12 mouse cellular contexts compared by ENCODE assay signal in genomic region chrX:162266769-162267168, GRCm38 (mm10).
DNase-seq lines count a peak whose midpoint lies in the region; ATAC-seq and TF ChIP-seq lines count a peak whose summit lies in the region.
"Had no signal": no experiment of that assay in that cellular context is flagged by ENCODE, and none has a peak within 500 bp of the region (broad histone marks: within the 10 kb centered on the region; RNA-seq: fewer than 3 reads in every experiment).

No protein-coding gene starts in this region.

- H3K9ac ChIP-seq in stomach, embryonic 14.5 days (replicated peaks; ENCODE audit: low read depth, low read length), result no peak overlapping the region
- H3K9ac ChIP-seq in stomach, postnatal 0 days (ENCODE audit: low read length), result no peak overlapping the region
- H3K9ac ChIP-seq in forebrain, embryonic 13.5 days, result no peak overlapping the region
- no peak overlapping the region for H3K9ac ChIP-seq in stomach, embryonic 16.5 days (ENCODE audit: low read length)
- H3K9ac ChIP-seq: heart, embryonic 15.5 days; liver, embryonic 15.5 days had no signal

- no peak overlapping the region for H3K27ac ChIP-seq in stomach, embryonic 14.5 days (ENCODE audit: low read length)
- no peak overlapping the region for H3K27ac ChIP-seq in stomach, postnatal 0 days (replicated peaks)
- H3K27ac ChIP-seq in forebrain, embryonic 13.5 days, result peak overlapping the region; percentile 35; the same call in 1 of the 2 replicates
- H3K27ac ChIP-seq in stomach, embryonic 16.5 days (ENCODE audit: low read length), result no peak overlapping the region
- H3K27ac ChIP-seq: heart, embryonic 15.5 days; liver, embryonic 15.5 days had no signal

- no peak for TF ChIP-seq CTCF in stomach, postnatal 0 days (IDR thresholded peaks at IDR 0.05; ENCODE audit: low read depth)

- no peak for TF ChIP-seq EP300 in stomach, postnatal 0 days (optimal IDR thresholded peaks at IDR 0.05)

- no peak overlapping the region for H3K4me3 ChIP-seq in stomach, embryonic 14.5 days (ENCODE audit: low read depth, low read length)
- no peak overlapping the region for H3K4me3 ChIP-seq in stomach, postnatal 0 days (ENCODE audit: low read depth, low read length)
- no peak overlapping the region for H3K4me3 ChIP-seq in forebrain, embryonic 13.5 days
- no peak overlapping the region for H3K4me3 ChIP-seq in stomach, embryonic 16.5 days (replicated peaks; ENCODE audit: low read length)
- H3K4me3 ChIP-seq: heart, embryonic 15.5 days; liver, embryonic 15.5 days; myocyte had no signal

- no peaks in the 10 kb centered on the region for H3K4me1 ChIP-seq in stomach, embryonic 14.5 days (ENCODE audit: control insufficient read depth, insufficient read depth, low read length)
- no peaks in the 10 kb centered on the region for H3K4me1 ChIP-seq in stomach, postnatal 0 days (replicated peaks; ENCODE audit: control insufficient read depth, insufficient read depth)
- H3K4me1 ChIP-seq in forebrain, embryonic 13.5 days, result peaks cover 5% of the 10 kb centered on the region; the same call in 1 of the 2 replicates
- H3K4me1 ChIP-seq in stomach, embryonic 16.5 days (ENCODE audit: control insufficient read depth, insufficient read depth, low read length), result no peaks in the 10 kb centered on the region
- H3K4me1 ChIP-seq: heart, embryonic 15.5 days had no signal

- DNase-seq in stomach, postnatal 0 days (ENCODE audit: low spot score), result no peak
- peak; percentile 17 for DNase-seq in kidney, postnatal 14 days
- DNase-seq in T-cell, adult 2 months (ENCODE audit: low spot score), result no peak
- DNase-seq: adrenal gland, adult 2 months; cerebellum, adult 9-11 months had no signal

- no peaks in the 10 kb centered on the region for H3K27me3 ChIP-seq in stomach, embryonic 14.5 days (ENCODE audit: control insufficient read depth, insufficient read depth, low read length)
- H3K27me3 ChIP-seq in stomach, postnatal 0 days (ENCODE audit: control insufficient read depth, insufficient read depth, low read length), result no peaks in the 10 kb centered on the region
- H3K27me3 ChIP-seq in forebrain, embryonic 13.5 days, result no peaks in the 10 kb centered on the region
- H3K27me3 ChIP-seq in stomach, embryonic 16.5 days (ENCODE audit: control insufficient read depth, insufficient read depth, low read length), result peaks cover 4% of the 10 kb centered on the region; the same call in 1 of the 2 replicates
- H3K27me3 ChIP-seq: heart, embryonic 15.5 days; liver, embryonic 15.5 days had no signal

- H3K4me2 ChIP-seq in stomach, embryonic 14.5 days (replicated peaks; ENCODE audit: low read depth, low read length), result no peak overlapping the region
- H3K4me2 ChIP-seq in stomach, postnatal 0 days (replicated peaks; ENCODE audit: low read depth), result no peak overlapping the region
- no peak overlapping the region for H3K4me2 ChIP-seq in forebrain, embryonic 13.5 days
- no peak overlapping the region for H3K4me2 ChIP-seq in stomach, embryonic 16.5 days (ENCODE audit: low read depth, low read length)
- H3K4me2 ChIP-seq: heart, embryonic 15.5 days; liver, embryonic 15.5 days had no signal

- no peaks in the 10 kb centered on the region for H3K9me3 ChIP-seq in stomach, embryonic 14.5 days (ENCODE audit: control insufficient read depth, low read depth, low read length)
- no peaks in the 10 kb centered on the region for H3K9me3 ChIP-seq in stomach, postnatal 0 days (ENCODE audit: control insufficient read depth, low read length)
- H3K9me3 ChIP-seq in forebrain, embryonic 13.5 days (replicated peaks), result no peaks in the 10 kb centered on the region
- no peaks in the 10 kb centered on the region for H3K9me3 ChIP-seq in stomach, embryonic 16.5 days (replicated peaks; ENCODE audit: control insufficient read depth, low read length)
- H3K9me3 ChIP-seq: heart, embryonic 15.5 days; liver, embryonic 15.5 days had no signal

- ATAC-seq in stomach, embryonic 14.5 days (ENCODE audit: insufficient number of reproducible peaks, insufficient read depth, low FRiP score, low read depth), result peak; percentile 23; the same call in 1 of the 2 replicates
- ATAC-seq in stomach, postnatal 0 days (ENCODE audit: low FRiP score, low TSS enrichment), result no peak
- peak; percentile 83 for ATAC-seq in forebrain, embryonic 13.5 days
- ATAC-seq in stomach, embryonic 16.5 days (ENCODE audit: insufficient read depth, low FRiP score), result peak; percentile 33; the same call in 1 of the 2 replicates
- no peak for ATAC-seq in megakaryocyte, adult 5-6 weeks (ENCODE audit: poor library complexity, severe bottlenecking)

- H3K36me3 ChIP-seq in stomach, embryonic 14.5 days (ENCODE audit: control insufficient read depth, insufficient read depth, low read length), result no peaks in the 10 kb centered on the region
- no peaks in the 10 kb centered on the region for H3K36me3 ChIP-seq in stomach, postnatal 0 days (ENCODE audit: control insufficient read depth, insufficient read depth, low read length)
- no peaks in the 10 kb centered on the region for H3K36me3 ChIP-seq in forebrain, embryonic 13.5 days (ENCODE audit: poor library complexity, severe bottlenecking)
- no peaks in the 10 kb centered on the region for H3K36me3 ChIP-seq in stomach, embryonic 16.5 days (ENCODE audit: control insufficient read depth, insufficient read depth, low read length)
- H3K36me3 ChIP-seq: heart, embryonic 15.5 days; liver, embryonic 15.5 days had no signal

- 62% methylated on average over 1 of the region's 1 CpGs for WGBS in stomach, embryonic 14.5 days
- 53% methylated on average over 1 of the region's 1 CpGs for WGBS in stomach, postnatal 0 days
- 21% methylated on average over 1 of the region's 1 CpGs for WGBS in forebrain, embryonic 13.5 days
- 71% methylated on average over 1 of the region's 1 CpGs for WGBS in stomach, embryonic 16.5 days

Comparison
In these comparisons a context has a peak if more than half of its experiments do, and no peak if none do; other contexts are left out.
1. ATAC-seq: peak in stomach, embryonic 14.5 days (single experiment), forebrain, embryonic 13.5 days (single experiment) and stomach, embryonic 16.5 days (single experiment); none in stomach, postnatal 0 days (single experiment) and megakaryocyte, adult 5-6 weeks (single experiment).